ENCODE assay signal across 33 mouse cellular contexts in the genomic region with DNA sequence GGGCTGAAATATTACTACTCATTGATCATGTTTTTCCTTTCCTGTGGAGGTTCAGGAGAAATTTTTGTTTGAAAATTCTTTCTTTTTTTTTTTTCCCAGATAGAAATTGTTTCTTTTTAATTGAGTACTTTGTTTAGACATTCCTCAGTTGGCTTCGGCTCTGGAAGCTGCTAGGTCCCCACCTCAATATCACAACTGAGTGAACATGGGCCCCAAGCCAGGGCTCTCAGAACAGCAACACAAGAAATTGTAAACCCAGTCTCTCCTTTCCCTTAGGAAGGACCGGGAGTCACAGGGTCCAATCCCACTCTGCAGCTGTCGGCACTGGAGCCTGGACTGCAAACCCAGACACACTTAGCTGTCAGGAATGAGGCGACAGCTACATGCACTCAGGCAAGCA. TPM values are rescaled to one million over a fixed set of nuclear protein-coding genes. Genes with fewer than 3 reads are reported as not detected.
DNase-seq lines count a peak whose midpoint lies in the region; ATAC-seq lines count a peak whose summit lies in the region.
"Had no signal": no experiment of that assay in that cellular context is flagged by ENCODE, and none has a peak within 500 bp of the region (broad histone marks: within the 10 kb centered on the region; RNA-seq: fewer than 3 reads in every experiment).

No protein-coding gene starts in this region.

- DNase-seq in heart, adult 18-20 months, result no peak
- DNase-seq in kidney, adult 9 months, result peak; percentile 29
- peak; percentile 10 to 59 for DNase-seq in kidney, postnatal 36 days
- DNase-seq in Muller cell, postnatal 12 days (ENCODE audit: inconsistent ontology term), result peak; percentile 6
- no peak for DNase-seq in testis, postnatal 10 days (ENCODE audit: low spot score)
- DNase-seq: adrenal gland, adult 8-10 months; adrenal gland, postnatal 25 days; cerebellum, adult 11-12 months; cerebellum, adult 8-10 months; cerebellum, postnatal 36 days; embryo, embryonic 11 days; forebrain, postnatal 0 days; gastrocnemius, adult 2 months; gastrocnemius, postnatal 14 days had no signal

- no peaks in the 10 kb centered on the region for H3K36me3 ChIP-seq in heart, embryonic 15.5 days
- no peaks in the 10 kb centered on the region for H3K36me3 ChIP-seq in kidney, embryonic 16.5 days (ENCODE audit: insufficient read depth, low read length)
- no peaks in the 10 kb centered on the region for H3K36me3 ChIP-seq in kidney, embryonic 14.5 days (ENCODE audit: control insufficient read depth, insufficient read depth, low read length)
- H3K36me3 ChIP-seq: embryonic facial prominence, embryonic 15.5 days; hindbrain, embryonic 12.5 days; hindbrain, embryonic 15.5 days had no signal

- no peak overlapping the region for H3K9ac ChIP-seq in heart, embryonic 15.5 days
- no peak overlapping the region for H3K9ac ChIP-seq in kidney, embryonic 16.5 days (replicated peaks; ENCODE audit: low read length)
- no peak overlapping the region for H3K9ac ChIP-seq in kidney, embryonic 14.5 days (ENCODE audit: low read depth, low read length)
- H3K9ac ChIP-seq: embryonic facial prominence, embryonic 15.5 days; forebrain, postnatal 0 days; hindbrain, embryonic 12.5 days; hindbrain, embryonic 15.5 days had no signal

- no peaks in the 10 kb centered on the region for H3K4me1 ChIP-seq in heart, embryonic 15.5 days (replicated peaks)
- no peaks in the 10 kb centered on the region for H3K4me1 ChIP-seq in kidney, embryonic 16.5 days (ENCODE audit: insufficient read depth, low read length)
- H3K4me1 ChIP-seq in kidney, embryonic 14.5 days (ENCODE audit: control insufficient read depth, insufficient read depth, low read length), result no peaks in the 10 kb centered on the region
- H3K4me1 ChIP-seq: embryonic facial prominence, embryonic 15.5 days; hindbrain, embryonic 12.5 days; hindbrain, embryonic 15.5 days had no signal

- ATAC-seq in heart, embryonic 15.5 days (replicated peaks; ENCODE audit: insufficient number of reproducible peaks, insufficient read depth, low FRiP score, low read depth), result 0 out of 2 replicates have a peak, but pooled peaks have one; percentile 47
- ATAC-seq in kidney, embryonic 16.5 days (ENCODE audit: low FRiP score, low TSS enrichment), result no peak
- no peak for ATAC-seq in kidney, embryonic 14.5 days (ENCODE audit: low FRiP score, low TSS enrichment)
- ATAC-seq: activated CD4-positive, CD25-positive, alpha-beta regulatory T cell, adult 4 months; CD4-positive, CD25-positive, alpha-beta regulatory T cell, adult 4 months; forebrain, embryonic 14.5 days; forebrain, postnatal 0 days had no signal

- H3K27ac ChIP-seq in heart, embryonic 15.5 days, result 0 out of 2 replicates have a peak overlapping the region, but pooled peaks have one; percentile 14
- H3K27ac ChIP-seq in kidney, embryonic 16.5 days (ENCODE audit: low read length), result no peak overlapping the region
- H3K27ac ChIP-seq in kidney, embryonic 14.5 days (ENCODE audit: low read depth, low read length), result no peak overlapping the region
- H3K27ac ChIP-seq: embryonic facial prominence, embryonic 15.5 days; gastrocnemius, adult 2 months; hindbrain, embryonic 12.5 days; hindbrain, embryonic 15.5 days had no signal

- H3K27me3 ChIP-seq in heart, embryonic 15.5 days, result no peaks in the 10 kb centered on the region
- H3K27me3 ChIP-seq in kidney, embryonic 16.5 days (ENCODE audit: insufficient read depth, low read length), result no peaks in the 10 kb centered on the region
- no peaks in the 10 kb centered on the region for H3K27me3 ChIP-seq in kidney, embryonic 14.5 days (ENCODE audit: control insufficient read depth, insufficient read depth, low read length)
- H3K27me3 ChIP-seq: embryonic facial prominence, embryonic 15.5 days; hindbrain, embryonic 12.5 days; hindbrain, embryonic 15.5 days had no signal

- H3K9me3 ChIP-seq in heart, embryonic 15.5 days (replicated peaks), result no peaks in the 10 kb centered on the region
- no peaks in the 10 kb centered on the region for H3K9me3 ChIP-seq in kidney, embryonic 16.5 days (ENCODE audit: low read length)
- peaks cover 3% of the 10 kb centered on the region; the same call in 1 of the 2 replicates for H3K9me3 ChIP-seq in kidney, embryonic 14.5 days (ENCODE audit: control insufficient read depth, low read length)
- H3K9me3 ChIP-seq: embryonic facial prominence, embryonic 15.5 days; hindbrain, embryonic 15.5 days had no signal

- H3K4me2 ChIP-seq in heart, embryonic 15.5 days, result no peak overlapping the region
- H3K4me2 ChIP-seq in kidney, embryonic 16.5 days (replicated peaks; ENCODE audit: low read depth, low read length), result no peak overlapping the region
- H3K4me2 ChIP-seq in kidney, embryonic 14.5 days (replicated peaks; ENCODE audit: low read depth, low read length), result no peak overlapping the region
- H3K4me2 ChIP-seq: embryonic facial prominence, embryonic 15.5 days; heart, embryonic 11.5 days; hindbrain, embryonic 12.5 days; hindbrain, embryonic 15.5 days had no signal

- 16% methylated on average over 4 of the region's 4 CpGs for WGBS in heart, embryonic 15.5 days
- WGBS in kidney, embryonic 16.5 days, result 40% methylated on average over 4 of the region's 4 CpGs
- WGBS in kidney, embryonic 14.5 days, result 59% methylated on average over 4 of the region's 4 CpGs

- H3K4me3 ChIP-seq in heart, embryonic 15.5 days, result no peak overlapping the region
- H3K4me3 ChIP-seq in kidney, embryonic 16.5 days (ENCODE audit: low read length), result no peak overlapping the region
- no peak overlapping the region for H3K4me3 ChIP-seq in kidney, embryonic 14.5 days (ENCODE audit: low read length)
- H3K4me3 ChIP-seq: embryonic facial prominence, embryonic 15.5 days; gastrocnemius, adult 2 months; hindbrain, embryonic 12.5 days; hindbrain, embryonic 15.5 days had no signal

RNA-seq across cellular contexts. Expression of gene Pzp, which starts 2.0 kb away (rescaled TPM):
- polyA plus RNA-seq in heart, embryonic 15.5 days (2015; fragmentation: Nextera tagmentation; extraction: Ambion mirVana), result 0.28 and 2.3 TPM in 2 replicates
- 1 to 10 TPM; 2.0 to 3.4 TPM for total RNA-seq in heart, adult 18-20 months (2021)
- polyA plus RNA-seq in kidney, embryonic 16.5 days (2015; fragmentation: Nextera tagmentation; extraction: Ambion mirVana), result 0.86 and 1.4 TPM in 2 replicates
- 0.07 and 1.0 TPM in 2 replicates for polyA plus RNA-seq in kidney, embryonic 14.5 days (2014; fragmentation: Nextera tagmentation; extraction: Ambion mirVana)
- total RNA-seq: forebrain, postnatal 0 days; gastrocnemius, adult 2 months; gastrocnemius, postnatal 14 days; hematopoietic stem cell, adult 5-6 weeks; MEL had no signal
- polyA plus RNA-seq: C2C12; cortical plate, adult 2 months; embryonic facial prominence, embryonic 11.5 days; forebrain, embryonic 14.5 days; forebrain, postnatal 0 days; frontal cortex, adult 2 months; hindbrain, embryonic 12.5 days had no signal

RNA-seq across cellular contexts. Expression of gene A2ml1, which starts 52.9 kb away (rescaled TPM):
- 0.98 and 2.3 TPM in 2 replicates for polyA plus RNA-seq in heart, embryonic 15.5 days (2015; fragmentation: Nextera tagmentation; extraction: Ambion mirVana)
- 1 to 10 TPM in 1 of 2 experiments, not detected in 1; 2.4 TPM for total RNA-seq in heart, adult 18-20 months (2021)
- 0.26 and 0.32 TPM in 2 replicates for polyA plus RNA-seq in kidney, embryonic 16.5 days (2015; fragmentation: Nextera tagmentation; extraction: Ambion mirVana)
- 0.26 and 0.30 TPM in 2 replicates for polyA plus RNA-seq in kidney, embryonic 14.5 days (2014; fragmentation: Nextera tagmentation; extraction: Ambion mirVana)
- total RNA-seq: adrenal gland, adult 8-10 months; adrenal gland, postnatal 25 days; gastrocnemius, adult 2 months; gastrocnemius, postnatal 14 days; gastrocnemius, postnatal 4 days; heart, postnatal 25 days; hematopoietic stem cell, adult 5-6 weeks had no signal
- polyA plus RNA-seq: C2C12; CD4-positive, CD25-positive, alpha-beta regulatory T cell, adult 4 months; embryonic facial prominence, embryonic 11.5 days; forebrain, embryonic 11.5 days; heart, embryonic 11.5 days; hindbrain, embryonic 12.5 days had no signal

Comparison
In these comparisons a context has a peak if more than half of its experiments do, and no peak if none do; other contexts are left out.
1. DNase-seq: peak in kidney, adult 9 months (single experiment), kidney, postnatal 36 days (2 of 2) and Muller cell, postnatal 12 days (single experiment); none in heart, adult 18-20 months (0 of 2) and testis, postnatal 10 days (single experiment).